Mouse (Mus musculus): Measurements from ENCODE around the gene Tmprss5. TPM values are rescaled to one million over a fixed set of nuclear protein-coding genes. Genes with fewer than 3 reads are reported as not detected.
A peak's percentile ranks its signal among the peaks of the same experiment; 100 is the strongest.

Tmprss5 gene
- polyA plus RNA-seq, 1 experiment from 2014 or later: 0.90 TPM

DNA sequence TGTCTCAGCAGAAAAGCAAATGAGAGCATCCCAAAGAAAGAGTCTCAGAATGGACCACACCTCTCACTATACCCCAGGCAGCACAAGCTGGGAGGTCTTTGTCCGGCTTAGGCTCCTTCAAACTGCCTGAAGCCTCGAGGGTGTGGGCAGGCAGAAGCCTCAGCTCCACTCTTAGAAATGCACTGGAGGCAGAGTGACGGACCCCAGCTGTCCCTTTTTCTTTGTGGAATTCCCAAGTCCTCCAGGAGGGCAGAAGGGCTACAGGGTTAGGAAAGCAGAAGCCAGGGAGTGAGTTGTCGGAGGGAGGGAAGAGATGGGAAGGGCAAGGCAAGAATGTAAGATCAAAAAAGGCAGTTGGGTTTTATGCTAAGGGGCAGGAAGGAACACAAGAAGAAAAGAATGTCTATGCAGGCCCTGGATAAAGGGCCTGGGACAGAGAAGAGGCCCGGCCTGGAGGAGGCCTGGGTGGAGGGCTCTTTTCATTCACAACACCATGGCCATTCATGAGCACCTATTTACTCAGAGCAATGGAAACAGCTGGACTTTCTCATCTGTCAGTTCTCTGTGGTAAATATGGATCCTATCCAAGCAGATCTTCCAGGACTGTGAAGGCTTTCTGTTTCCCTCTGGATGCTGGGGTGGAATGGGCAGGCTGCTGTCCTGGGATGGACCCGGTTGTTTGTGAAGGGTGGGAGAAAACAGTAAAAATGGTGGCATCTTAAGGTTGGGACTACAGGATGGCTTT lies 29.6 kb downstream of the Tmprss5 start:
- 46% methylated on average over 6 of the region's 6 CpGs for WGBS
- H3K4me3 ChIP-seq (replicated peaks): no peak overlapping the region

DNA sequence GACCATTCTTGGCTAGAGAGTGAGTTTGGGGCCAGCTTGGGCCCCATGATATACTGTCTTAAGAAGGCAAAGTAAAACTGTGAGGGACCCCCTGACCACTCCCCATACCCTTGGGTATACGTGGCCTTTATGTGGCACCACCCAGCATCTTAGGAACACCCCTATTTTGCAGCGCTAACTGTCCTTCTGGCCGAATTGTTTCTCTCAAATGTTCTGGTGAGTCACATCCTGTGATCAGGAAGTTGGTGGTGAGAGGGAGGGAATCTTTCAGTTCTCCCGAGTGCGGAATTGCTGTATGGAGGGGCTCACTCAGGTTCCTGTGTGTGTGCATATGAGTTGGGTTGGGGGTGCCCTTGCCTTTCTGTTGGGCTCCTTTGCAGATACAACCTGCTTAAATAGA lies 30.2 kb downstream of the Tmprss5 start:
- H3K4me2 ChIP-seq (replicated peaks): no peak overlapping the region
- H3K27me3 ChIP-seq (replicated peaks): no peaks in the 10 kb centered on the region
- no peak overlapping the region for H3K27ac ChIP-seq
- H3K9me3 ChIP-seq: no peaks in the 10 kb centered on the region
- WGBS: 71% methylated on average over 5 of the region's 5 CpGs
- ATAC-seq: no peak
- H3K9ac ChIP-seq: no peak overlapping the region
- no peak overlapping the region for H3K4me3 ChIP-seq (replicated peaks)
- H3K36me3 ChIP-seq: no peaks in the 10 kb centered on the region
- peaks cover 4% of the 10 kb centered on the region; the same call in 1 of the 2 replicates for H3K4me1 ChIP-seq (replicated peaks)

More for the DNA sequence above, 29.6 kb downstream of the Tmprss5 start:
- H3K27me3 ChIP-seq (replicated peaks): no peaks in the 10 kb centered on the region
- H3K36me3 ChIP-seq: no peaks in the 10 kb centered on the region
- no peaks in the 10 kb centered on the region for H3K9me3 ChIP-seq
- ATAC-seq: peak; percentile 55; the same call in 1 of the 2 replicates
- no peak overlapping the region for H3K9ac ChIP-seq
- no peak overlapping the region for H3K4me2 ChIP-seq (replicated peaks)
- H3K4me1 ChIP-seq (replicated peaks): peaks cover 4% of the 10 kb centered on the region; the same call in 1 of the 2 replicates
- peak overlapping the region; percentile 54 for H3K27ac ChIP-seq

DNA sequence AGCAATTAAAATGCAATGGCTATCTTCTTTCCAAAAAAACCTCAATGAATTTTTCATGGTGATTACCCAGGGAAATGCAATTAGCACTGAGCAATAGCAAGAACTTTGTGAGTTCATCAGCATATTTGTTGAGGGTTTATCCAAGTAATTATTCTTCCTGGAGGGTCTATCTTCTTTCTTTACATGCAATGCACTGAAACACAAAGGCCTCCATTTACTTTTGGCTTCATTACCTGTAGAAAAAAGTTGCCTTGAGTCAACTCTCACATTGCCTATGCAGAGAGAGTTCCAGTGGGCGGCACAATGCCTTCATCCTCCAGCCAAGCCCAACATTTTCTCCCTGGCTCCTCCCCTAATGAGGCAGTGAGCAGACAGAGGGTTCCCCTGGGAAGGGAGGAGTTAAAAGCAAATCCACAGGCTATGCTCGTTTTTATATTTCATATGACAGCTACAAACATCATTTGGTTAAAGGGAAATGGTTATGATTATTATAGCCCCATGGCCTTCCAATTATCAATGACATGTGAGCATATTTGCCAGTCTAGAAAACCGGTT lies 37.3 kb downstream of the Tmprss5 start:
- WGBS: 42% methylated on average over 3 of the region's 3 CpGs
- H3K27me3 ChIP-seq (replicated peaks): no peaks in the 10 kb centered on the region
- no peak overlapping the region for H3K4me2 ChIP-seq (replicated peaks)
- H3K27ac ChIP-seq: no peak overlapping the region
- no peak for ATAC-seq
- no peak overlapping the region for H3K9ac ChIP-seq
- H3K9me3 ChIP-seq: no peaks in the 10 kb centered on the region
- no peak overlapping the region for H3K4me3 ChIP-seq (replicated peaks)
- no peaks in the 10 kb centered on the region for H3K36me3 ChIP-seq
- no peaks in the 10 kb centered on the region for H3K4me1 ChIP-seq (replicated peaks)

DNA sequence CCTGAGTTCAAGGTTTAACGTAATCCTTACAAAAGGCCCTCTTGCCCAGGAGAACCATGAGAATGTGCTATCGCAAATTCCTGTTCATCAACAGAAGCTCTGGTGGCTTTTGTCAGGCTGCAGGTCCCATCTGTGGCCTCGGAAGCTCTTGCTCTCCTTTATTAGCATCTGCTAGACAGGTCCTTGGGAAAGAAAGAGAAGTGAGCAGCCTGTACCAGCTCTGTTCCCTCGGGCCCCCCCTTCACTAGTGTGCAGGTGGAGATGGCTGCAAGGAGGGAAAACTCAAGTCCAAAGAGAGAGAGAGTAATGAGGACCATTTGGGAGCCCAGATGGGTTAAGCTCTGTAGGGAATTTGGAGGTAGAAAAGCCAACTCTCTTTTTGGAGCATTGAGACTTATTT lies 38.7 kb downstream of the Tmprss5 start:
- 83% methylated on average over 4 of the region's 4 CpGs for WGBS
- Histone ChIP-seq H3K4me1 (replicated peaks) (no peaks in the 10 kb centered on the region), H3K36me3 (no peaks in the 10 kb centered on the region), H3K4me2 (replicated peaks) (no peak overlapping the region), H3K9ac (no peak overlapping the region), H3K9me3 (no peaks in the 10 kb centered on the region), H3K27me3 (replicated peaks) (no peaks in the 10 kb centered on the region), H3K27ac (no peak overlapping the region), H3K4me3 (replicated peaks) (no peak overlapping the region)
- ATAC-seq: no peak

DNA sequence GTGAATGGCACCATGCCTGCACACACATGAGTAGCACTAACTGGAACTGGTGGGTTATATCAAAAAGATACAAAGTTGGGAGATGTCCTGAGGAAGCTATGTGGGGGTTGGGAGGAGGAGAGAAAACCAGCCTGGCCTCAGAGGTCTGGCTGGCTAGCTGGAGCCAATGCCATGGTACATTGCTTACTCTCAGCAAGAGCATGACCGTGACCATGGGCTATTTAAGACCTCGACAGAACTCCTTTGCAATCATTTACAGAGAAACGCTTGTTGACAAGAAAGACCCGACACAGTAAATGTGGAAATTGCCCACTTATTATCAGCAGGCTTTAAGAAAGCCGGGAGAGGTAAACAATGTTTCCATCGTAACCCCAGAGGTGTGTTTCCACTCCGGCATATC lies 44.6 kb downstream of the Tmprss5 start:
- Histone ChIP-seq H3K27me3 (replicated peaks) (no peaks in the 10 kb centered on the region), H3K9me3 (no peaks in the 10 kb centered on the region), H3K27ac (no peak overlapping the region), H3K36me3 (no peaks in the 10 kb centered on the region), H3K9ac (no peak overlapping the region), H3K4me2 (replicated peaks) (no peak overlapping the region), H3K4me3 (replicated peaks) (no peak overlapping the region), H3K4me1 (replicated peaks) (no peaks in the 10 kb centered on the region)
- WGBS: 45% methylated on average over 7 of the region's 7 CpGs
- ATAC-seq: no peak

DNA sequence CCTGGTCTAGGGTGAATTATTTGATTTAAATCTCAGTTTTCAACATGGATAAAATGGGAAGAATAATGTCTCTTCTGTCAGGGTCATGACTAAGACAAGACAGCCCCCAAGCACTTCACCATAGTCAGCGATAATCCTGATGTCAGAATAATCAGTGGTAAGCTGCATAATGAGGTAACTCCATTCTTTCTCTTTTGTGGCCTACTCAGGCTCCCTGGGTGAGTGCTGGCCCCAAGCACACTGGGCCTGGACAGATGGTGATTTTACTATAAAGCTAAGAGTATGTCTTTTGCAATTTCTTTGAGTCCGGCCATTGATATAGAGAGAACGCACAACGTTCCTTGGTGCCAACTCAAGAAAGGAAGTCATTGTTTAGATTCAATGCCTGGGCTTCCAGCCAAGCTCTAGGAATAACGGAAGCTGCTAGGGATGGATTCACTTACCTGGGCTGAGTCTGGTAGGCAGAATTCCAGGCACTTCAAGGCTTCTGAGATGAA lies 49.5 kb downstream of the Tmprss5 start:
- no peak overlapping the region for H3K27ac ChIP-seq
- no peak overlapping the region for H3K9ac ChIP-seq
- no peak overlapping the region for H3K4me2 ChIP-seq (replicated peaks)
- H3K36me3 ChIP-seq: no peaks in the 10 kb centered on the region
- 45% methylated on average over 5 of the region's 5 CpGs for WGBS
- no peak overlapping the region for H3K4me3 ChIP-seq (replicated peaks)
- no peaks in the 10 kb centered on the region for H3K4me1 ChIP-seq (replicated peaks)
- H3K9me3 ChIP-seq: no peaks in the 10 kb centered on the region
- ATAC-seq: no peak
- no peaks in the 10 kb centered on the region for H3K27me3 ChIP-seq (replicated peaks)

DNA sequence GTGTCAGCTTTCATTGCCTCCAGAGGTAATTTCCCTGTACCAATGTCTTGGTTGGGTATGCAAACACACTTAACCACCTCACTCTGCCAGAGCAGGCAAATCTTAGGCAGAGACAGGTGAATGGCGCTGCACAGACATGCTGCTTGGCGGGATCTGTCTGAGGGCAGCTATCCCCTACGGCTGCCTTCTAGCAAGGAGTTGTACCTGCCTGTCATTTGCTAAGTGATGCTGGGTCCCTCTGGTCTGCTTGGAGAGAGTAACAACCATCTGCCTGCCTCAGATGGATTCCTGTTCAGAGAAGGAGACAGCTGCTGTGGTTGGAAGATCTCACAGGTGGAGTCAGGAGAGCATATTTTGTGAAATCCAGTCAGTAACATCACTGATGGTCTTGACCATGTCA lies 62.8 kb downstream of the Tmprss5 start:
- H3K9ac ChIP-seq: no peak overlapping the region
- H3K4me1 ChIP-seq (replicated peaks): no peaks in the 10 kb centered on the region
- no peak overlapping the region for H3K27ac ChIP-seq
- H3K27me3 ChIP-seq (replicated peaks): no peaks in the 10 kb centered on the region
- no peak for ATAC-seq
- H3K36me3 ChIP-seq: no peaks in the 10 kb centered on the region
- H3K4me3 ChIP-seq (replicated peaks): no peak overlapping the region
- 85% methylated on average over 3 of the region's 3 CpGs for WGBS
- no peaks in the 10 kb centered on the region for H3K9me3 ChIP-seq
- no peak overlapping the region for H3K4me2 ChIP-seq (replicated peaks)

DNA sequence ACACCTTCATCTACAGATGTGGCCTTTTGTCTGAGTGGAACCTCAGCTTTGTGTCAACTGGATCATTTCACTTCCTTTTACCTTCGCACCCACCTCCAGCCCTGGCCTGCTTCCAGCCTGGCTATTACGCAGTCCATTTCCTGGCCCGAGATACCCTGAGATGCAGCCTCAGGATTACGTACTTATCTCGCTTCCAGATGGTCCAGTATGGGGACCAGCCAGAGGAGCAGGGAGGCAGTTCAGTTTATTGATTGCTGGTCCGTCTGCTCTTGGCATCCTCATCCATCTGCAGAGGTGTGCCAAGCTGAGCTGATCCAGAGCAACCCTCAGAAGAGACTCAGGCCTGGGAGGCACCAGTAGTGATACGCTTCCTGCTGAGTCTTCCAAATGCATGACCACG lies 64.7 kb downstream of the Tmprss5 start:
- H3K9me3 ChIP-seq: no peaks in the 10 kb centered on the region
- WGBS: 74% methylated on average over 8 of the region's 8 CpGs
- no peak overlapping the region for H3K4me3 ChIP-seq (replicated peaks)
- no peaks in the 10 kb centered on the region for H3K36me3 ChIP-seq
- H3K9ac ChIP-seq: no peak overlapping the region
- no peaks in the 10 kb centered on the region for H3K4me1 ChIP-seq (replicated peaks)
- no peak for ATAC-seq
- no peak overlapping the region for H3K27ac ChIP-seq
- H3K27me3 ChIP-seq (replicated peaks): no peaks in the 10 kb centered on the region
- no peak overlapping the region for H3K4me2 ChIP-seq (replicated peaks)

DNA sequence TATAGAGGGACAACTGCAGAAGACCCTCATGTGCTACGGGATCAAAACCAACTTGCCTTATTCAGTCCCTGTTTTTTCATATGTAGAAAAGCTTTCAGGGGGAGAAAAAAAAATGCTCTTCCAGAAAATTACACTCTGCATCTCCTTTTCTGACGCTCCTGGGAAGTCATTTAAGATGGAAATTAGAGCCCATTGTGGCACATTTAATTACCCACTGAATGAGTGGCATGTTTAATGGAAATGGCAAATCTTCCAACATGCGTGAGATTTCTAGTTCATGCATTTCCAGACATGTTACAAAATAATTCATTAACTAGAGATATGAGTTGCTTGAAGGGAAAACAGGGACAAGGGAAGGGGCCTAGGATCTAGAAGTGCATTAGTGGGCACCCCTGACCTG lies 66.0 kb downstream of the Tmprss5 start:
- Histone ChIP-seq H3K36me3 (no peaks in the 10 kb centered on the region), H3K4me1 (replicated peaks) (no peaks in the 10 kb centered on the region), H3K9ac (no peak overlapping the region), H3K9me3 (no peaks in the 10 kb centered on the region), H3K27ac (no peak overlapping the region), H3K27me3 (replicated peaks) (no peaks in the 10 kb centered on the region), H3K4me2 (replicated peaks) (no peak overlapping the region), H3K4me3 (replicated peaks) (no peak overlapping the region)
- ATAC-seq: no peak
- WGBS: 79% methylated on average over 3 of the region's 3 CpGs

Other genes starting within 250 kb of the Tmprss5 start
- gene Zbtb16, start 245.0 kb upstream of the Tmprss5 start, polyA plus RNA-seq (2015; fragmentation: Nextera tagmentation; extraction: Ambion mirVana): 2.0 and 2.4 TPM in 2 replicates
- 3.0 and 4.1 TPM in 2 replicates for gene Htr3a, start 170.2 kb upstream of the Tmprss5 start, polyA plus RNA-seq (2015; fragmentation: Nextera tagmentation; extraction: Ambion mirVana)
- gene Htr3b, start 116.3 kb upstream of the Tmprss5 start, polyA plus RNA-seq (2015; fragmentation: Nextera tagmentation; extraction: Ambion mirVana): 1.9 and 2.0 TPM in 2 replicates
- gene Usp28, start 95.9 kb upstream of the Tmprss5 start, polyA plus RNA-seq (2015; fragmentation: Nextera tagmentation; extraction: Ambion mirVana): 19.0 and 19.2 TPM in 2 replicates
- gene Zw10, start 25.6 kb upstream of the Tmprss5 start, polyA plus RNA-seq (2015; fragmentation: Nextera tagmentation; extraction: Ambion mirVana): 27.4 and 30.4 TPM in 2 replicates
- not detected in 2 replicates for gene Gm4894, start 169.3 kb downstream of the Tmprss5 start, polyA plus RNA-seq (2015; fragmentation: Nextera tagmentation; extraction: Ambion mirVana)

Measured in intestine, embryonic 15.5 days (tissue).